Mouse (Mus musculus) CH12F3 (cell line): ENCODE data around the gene Adamts9.

Experiments used
- in situ Hi-C: fragments of 300-500 bp; cut with MboI; formaldehyde crosslinking; loops from 2 replicates; pipeline ENCODE4 v1.14.3; 2020; ENCODE audit warnings: low sequenced_read_pairs

Gene Adamts9

DNA sequence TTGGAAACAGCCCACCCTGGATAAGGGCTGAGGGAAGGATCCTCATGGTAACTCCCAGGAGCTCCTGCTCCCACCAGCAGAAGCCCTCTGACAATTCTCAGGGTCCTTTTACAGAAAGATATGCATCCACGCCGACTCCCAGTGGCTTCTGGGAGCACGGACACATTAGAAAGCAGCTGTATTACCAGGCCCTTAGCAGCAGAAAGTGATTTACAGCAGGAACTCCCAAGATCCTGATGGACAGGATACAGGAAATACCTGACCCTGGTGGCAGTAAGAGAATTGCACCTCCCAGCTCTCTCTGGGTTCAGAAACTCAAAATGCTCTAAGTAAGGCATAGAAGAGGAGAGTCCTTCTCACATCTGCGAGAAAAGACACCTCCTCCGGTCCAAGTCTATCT lies 15.0 kb downstream of the Adamts9 start:
- in situ Hi-C loops: no loop called here

DNA sequence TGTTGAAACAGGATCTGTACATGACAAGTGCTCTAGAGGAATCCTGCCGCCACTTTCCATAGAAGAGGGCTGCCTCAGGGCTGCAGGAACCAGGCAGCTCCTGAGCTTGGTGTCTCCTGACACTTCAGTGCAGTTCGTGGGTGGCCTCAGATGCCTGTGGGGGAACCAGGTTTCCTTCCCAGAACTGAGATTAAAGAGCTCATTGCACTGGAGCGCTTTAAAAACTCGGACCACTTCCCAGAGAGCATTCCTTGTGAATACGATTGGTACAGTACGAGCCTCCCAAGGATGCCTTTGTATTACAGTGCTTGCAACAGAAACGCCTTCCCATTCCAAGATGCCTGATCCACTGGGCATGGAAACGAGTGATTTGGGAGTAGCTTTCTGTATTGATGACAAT lies 18.8 kb downstream of the Adamts9 start:
- in situ Hi-C loops: no loop called here

DNA sequence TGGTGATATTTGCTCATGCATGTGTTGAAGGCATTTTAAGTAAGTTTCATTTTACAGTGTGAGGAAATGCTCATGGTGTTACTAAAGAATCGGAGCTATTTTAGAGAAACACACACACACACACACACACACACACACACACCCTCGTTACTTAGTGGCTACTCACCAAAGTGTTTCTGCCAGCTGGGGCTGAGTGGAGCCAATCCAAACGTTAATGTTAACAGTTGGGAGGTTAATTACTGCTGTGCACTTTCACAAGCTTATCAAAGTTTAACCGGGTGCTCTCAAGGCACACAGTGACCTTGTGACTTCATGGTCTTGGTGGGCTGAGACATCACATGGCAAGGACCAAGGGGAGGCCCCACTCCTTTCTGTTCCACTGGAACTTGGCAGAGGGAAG lies 21.4 kb downstream of the Adamts9 start:
- in situ Hi-C loops: no loop called here

DNA sequence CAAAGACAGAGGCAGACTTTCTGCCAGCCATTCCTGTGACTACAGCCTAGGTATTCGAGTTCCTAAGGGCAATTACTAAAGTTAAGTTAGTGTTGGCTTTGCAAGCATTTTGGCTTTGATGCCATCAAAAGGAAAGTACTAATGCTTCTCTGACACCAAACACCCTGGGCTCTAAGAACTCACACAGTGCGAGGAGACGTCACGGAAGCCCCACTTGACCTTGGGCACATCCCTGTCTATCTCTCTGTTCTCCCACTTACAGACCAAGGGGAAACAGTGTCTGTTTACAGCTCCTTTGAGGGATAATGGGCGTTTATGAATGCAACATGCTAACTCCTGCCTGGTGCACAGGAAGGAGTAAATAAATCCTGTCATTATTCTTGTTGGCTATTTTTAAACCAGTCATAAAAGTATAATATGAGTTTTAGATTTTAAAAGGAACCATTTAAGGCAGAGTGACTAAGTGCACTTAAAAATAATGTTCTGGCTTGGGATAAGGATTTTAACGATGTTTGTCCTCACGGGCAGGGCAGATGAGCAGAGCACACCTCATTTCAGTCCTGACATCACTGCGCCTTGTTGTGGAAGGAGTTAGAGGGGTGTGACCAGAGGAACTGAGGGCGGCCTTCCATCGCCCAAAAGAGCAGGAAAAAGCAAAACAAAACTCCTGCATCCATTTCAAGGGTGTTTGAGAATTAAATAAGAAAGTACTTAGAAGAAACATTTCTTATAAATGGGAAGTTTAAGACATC lies 22.2 kb downstream of the Adamts9 start:
- in situ Hi-C loops: no loop called here

DNA sequence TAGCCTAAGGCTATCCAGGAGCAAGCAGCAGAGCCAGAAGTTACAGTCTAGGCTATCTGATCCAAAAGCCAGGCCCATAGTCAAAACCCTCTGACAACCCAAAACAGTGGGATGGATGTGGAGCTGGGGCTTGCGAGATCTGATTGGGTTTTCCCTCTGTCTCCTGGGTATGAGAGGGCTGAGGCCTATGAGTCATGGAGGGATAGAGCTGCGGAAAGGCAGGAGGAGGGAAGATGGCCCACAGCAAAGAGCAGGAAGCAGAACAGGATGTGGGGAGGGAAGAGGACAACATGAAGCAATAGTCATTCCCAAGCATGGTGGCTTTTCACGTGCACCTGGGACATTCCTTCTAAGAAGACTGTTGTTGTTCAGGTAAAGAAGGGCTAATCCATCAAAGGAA lies 32.7 kb downstream of the Adamts9 start:
- in situ Hi-C loops: no loop called here

DNA sequence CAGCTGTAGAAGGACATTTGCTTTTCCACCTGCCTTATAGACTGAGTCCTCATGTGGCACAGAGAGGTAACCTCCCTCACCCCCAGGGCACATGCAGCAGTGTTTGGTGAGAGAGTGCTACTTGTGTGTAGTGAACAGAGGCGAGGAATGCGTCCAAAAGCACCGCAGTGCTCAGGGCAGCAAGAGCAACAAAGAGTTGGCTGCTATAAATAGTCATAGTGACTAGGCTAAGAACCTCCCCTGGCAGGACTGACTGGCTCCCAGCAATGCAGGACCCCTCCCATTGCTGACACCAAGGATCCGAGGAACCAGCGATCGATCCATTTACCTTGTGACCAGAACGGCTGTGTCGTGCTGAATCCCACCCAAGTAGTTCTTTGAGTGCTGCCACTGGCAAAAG lies 33.9 kb downstream of the Adamts9 start:
- in situ Hi-C loops: no loop called here

DNA sequence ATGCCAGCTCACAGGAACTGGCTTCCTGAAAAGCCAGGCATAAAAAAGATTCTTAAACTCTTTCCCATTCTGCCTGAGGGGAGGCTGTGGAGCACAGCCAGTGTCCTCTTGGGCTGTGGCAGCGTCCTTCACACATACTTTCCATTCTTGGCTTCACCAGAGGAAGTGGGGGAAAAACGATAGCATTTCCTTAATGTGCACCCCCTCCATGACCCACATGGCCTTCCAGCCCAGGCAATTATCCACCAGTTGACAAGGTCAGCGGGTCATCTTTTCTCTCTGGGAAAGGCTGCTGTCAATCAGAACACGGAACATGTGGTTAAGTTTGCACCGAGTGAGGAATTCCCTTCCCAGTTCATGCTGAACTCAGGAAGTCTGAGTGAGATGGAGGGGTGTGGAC lies 37.4 kb downstream of the Adamts9 start:
- in situ Hi-C loops: no loop called here

DNA sequence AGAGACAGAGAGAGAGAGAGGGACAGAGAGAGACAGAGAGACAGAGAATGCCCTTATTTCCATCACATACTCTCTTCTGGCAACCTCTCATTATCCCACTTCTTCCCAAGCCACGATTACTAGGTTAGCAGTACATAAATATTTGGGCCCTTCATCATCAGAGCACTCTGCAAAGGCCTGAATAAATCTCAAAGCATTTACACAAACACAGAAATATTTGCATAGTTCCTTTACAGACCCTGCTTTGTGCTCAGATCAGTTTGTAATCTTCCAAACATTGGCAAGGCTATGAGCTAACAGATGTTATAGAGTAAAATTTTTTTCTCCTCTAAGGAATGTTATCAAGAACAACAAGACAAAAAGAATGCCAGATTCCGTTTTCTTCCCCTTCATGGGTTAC lies 38.8 kb downstream of the Adamts9 start:
- in situ Hi-C loops: no loop called here

DNA sequence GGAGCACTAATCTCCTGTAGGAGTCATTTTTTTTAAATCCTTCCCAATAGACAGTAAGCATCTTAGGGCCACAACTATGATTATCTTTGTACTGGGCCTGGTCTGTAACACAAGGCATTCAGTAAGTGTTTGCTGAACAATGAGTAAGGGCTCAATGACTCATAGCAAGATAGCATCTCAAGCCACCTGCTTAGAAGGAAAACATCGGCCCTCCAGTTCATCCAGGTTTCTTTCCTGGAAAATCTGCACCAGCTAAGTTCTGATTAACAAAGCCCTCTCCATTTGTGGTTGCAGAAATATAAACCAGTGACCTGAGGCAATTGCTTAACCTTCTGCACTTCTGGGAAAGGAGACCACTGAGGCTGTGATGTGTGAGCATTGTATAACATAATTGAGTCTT lies 39.3 kb downstream of the Adamts9 start:
- in situ Hi-C loops: no loop called here

DNA sequence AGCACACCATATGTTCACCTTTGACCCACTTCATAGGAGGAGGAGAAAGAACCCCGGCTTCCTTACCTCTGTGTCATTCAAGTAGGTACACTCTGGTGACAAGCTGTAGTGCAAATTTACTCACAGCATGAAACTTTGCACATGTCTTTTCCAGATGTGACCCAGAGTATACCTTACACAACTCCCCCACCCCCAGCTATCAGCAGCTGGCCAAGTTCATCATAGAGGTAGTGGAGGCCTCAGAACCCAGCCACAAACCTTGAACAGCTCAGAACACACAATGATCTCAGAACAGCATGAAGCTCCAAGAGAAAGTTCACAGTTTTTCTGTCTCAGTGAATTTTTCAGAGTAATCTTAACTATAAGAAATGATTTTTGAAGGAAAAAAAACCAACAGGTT lies 51.8 kb downstream of the Adamts9 start:
- in situ Hi-C loops: no loop called here

DNA sequence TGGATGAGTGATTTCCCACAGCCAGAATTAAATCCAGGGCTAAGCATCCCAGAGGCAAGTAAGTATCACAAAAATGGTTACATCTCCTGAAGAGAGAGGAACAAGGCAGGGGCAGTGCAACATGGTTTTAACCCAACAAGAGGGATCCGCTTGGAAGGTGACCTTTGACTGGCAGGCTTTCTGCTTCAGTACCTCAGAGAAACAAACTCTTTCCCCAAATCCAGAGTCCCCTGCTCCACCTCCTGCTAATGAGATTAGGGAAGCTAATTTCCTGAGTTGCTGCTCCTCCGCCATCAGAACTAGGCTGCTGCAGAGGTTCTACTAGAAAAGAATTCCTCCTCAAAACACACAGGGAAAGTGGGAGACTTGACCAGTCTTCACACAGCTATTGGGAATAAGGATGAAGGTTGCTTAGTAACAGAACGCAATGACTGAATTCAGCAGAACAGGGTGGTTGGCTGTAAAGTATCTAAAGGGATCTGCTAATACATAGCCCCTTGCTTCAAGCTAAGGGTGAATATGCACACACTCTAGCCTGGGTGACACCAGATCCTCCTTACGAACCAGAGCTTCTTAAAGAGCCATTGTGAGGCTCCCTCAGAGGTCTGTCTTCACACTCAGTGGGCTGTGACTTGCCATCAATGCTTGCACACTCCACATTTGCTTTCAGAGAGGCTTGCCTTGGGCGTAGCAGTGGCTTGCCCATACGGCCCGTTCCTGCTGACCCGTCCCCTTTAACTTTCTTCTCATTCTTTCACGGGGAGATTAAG lies 60.0 kb downstream of the Adamts9 start:
- in situ Hi-C loops: no loop called here

DNA sequence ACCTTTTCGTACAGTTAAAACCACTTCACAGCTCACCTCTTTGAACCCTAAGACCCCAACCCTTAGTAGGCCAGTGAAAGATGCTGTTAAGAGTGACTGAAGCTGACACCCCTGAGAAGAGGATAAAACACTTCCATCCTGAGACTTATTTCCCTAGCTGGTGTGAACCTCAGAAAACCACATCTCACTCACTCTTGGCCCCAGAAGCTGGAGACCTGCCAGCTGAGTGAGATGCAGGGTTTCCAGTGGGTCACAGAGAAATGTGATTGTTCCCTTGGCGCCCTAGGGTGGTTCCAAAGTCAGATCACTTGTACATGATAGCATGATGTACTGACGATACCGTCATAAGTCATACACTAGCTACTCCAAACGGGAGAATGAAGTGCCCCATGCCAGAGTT lies 60.8 kb downstream of the Adamts9 start:
- in situ Hi-C loops: no loop called here

DNA sequence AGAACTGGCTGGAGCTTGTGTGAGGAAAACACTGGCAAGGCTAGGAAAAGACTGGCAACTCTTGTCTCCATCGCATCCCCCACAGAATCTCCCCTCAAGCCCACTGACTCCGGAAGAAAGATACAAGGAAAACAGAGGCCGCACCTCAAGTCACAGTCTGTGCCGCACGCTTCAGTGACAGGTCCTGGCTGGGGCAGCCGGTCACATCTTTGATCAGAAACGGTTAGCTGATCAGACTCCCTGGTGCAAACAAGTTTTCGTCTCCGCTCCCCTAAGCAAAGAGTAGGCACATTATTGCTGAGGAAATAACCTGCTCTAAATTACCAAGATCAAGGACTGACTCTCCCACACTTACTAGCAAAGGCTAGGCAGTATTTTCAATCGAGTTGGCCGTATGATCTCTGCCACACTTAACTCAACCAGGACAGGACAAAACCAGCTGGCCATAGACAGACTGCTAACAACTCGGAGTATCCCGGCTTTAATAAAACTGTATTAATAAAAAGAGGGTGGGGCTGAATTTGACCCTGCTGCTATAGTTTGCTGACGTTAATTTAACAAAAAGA lies 63.5 kb downstream of the Adamts9 start:
- in situ Hi-C loops: no loop called here

DNA sequence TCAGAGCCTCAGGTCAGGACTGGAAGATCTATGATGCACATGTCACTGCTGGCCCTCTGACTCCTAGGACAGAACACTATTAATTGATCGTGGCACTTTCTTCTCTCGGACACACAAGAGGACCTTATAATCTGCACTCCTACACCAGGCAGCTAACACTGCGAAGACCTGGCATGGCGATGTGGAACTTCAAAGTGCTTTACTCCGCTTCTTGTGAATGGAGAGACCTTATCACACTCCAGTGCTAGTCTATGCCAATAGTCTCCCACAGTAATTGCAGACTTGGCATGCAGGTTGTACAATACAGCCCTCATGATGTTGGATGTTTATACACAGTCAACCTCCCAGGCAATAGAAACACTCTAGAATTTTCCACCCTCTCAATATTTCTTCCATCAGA lies 64.5 kb downstream of the Adamts9 start:
- in situ Hi-C loops: no loop called here

DNA sequence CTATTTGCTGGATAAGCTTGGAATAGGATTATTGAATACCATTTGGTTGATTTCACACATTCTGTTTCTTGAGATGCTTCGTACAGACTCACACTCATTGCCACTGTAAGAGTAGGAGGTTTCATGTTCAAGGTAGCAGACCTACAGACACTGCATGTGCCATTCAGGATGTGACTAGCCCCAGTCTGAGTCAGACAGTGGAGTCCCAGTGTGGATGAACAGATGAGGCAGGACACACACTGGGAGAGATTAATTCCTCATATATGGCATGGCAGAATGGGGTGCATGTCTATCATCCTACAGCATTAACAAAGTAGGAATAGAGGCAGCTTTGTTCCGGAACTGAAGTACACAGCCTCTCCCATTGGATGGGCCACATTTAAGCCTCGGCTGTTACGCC lies 66.1 kb downstream of the Adamts9 start:
- in situ Hi-C loops: no loop called here

DNA sequence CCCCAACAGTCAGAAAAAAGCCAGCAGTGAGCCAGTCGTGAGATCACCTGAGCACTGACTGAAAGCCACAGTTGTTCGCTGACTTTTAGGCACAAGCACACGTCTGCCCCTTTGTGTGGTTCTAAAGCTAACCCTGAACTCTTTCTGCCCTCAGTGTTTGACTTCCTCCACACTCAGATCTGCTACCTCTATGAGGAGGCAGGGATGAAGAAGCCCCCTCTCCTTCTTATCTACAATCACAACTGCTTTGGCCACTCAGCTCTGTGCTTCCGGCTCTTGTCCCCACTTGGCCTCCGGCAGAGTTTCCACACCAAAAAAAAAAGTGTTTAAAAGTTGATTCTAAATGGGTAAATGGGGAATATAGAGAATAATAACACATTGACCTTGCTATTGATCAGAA lies 67.2 kb downstream of the Adamts9 start:
- in situ Hi-C loops: no loop called here

DNA sequence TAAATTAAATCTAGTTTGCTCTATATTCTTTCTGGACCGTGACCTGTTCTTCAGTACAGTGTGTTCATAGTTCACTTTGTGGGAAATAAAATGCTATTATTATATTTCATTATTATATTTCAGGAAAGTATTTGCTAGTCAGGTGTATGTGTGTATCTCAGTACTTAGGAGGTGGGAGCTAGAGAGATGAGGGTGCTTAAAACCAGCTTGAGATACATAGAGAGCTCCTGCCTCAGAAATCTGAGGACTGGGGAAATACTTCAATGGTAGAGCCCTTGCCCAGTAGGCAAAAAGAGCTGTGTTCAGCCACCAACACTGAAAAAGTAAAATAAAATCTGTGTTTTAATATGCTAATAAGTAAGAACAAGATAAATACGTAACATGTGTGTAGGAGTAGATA lies 68.0 kb downstream of the Adamts9 start:
- in situ Hi-C loops: no loop called here

DNA sequence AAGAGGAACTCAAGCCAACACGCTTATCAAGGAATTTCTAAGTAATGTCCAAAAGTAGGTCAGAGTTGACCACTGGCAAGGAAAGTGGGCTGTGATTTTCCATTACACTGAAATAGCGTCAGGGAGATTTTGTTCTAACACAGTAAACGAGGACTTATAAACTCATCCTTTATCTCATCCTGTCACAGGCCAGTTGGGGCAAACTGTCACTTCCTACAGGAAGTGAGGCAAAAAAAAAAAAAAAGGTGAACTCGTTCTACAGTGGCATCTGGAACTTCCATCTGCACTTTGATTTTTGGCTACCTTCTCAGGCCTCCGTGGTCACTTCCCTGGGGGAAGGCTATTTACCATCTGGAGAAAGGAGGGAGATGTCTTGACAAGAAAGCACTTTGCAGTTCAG lies 68.4 kb downstream of the Adamts9 start:
- in situ Hi-C loops: no loop called here

DNA sequence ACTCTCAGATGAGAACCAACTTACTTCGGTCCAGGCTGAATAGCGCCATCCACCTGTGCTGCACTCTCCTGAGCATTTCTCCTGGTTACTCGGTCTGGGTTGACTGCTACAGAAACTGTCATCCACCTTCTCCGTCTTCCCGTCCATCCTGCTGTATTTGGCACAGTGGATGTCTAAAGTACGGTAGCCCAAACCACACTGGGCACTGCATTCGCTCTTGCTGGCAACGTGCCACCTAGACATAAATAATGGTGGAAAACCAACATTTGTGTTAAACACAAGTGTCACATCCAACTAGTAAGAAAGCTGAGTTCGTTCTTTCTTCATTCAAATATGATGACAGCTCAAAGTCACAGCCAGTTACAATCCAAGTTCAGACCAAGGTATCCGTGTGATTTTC lies 70.5 kb downstream of the Adamts9 start:
- in situ Hi-C loops: no loop called here

DNA sequence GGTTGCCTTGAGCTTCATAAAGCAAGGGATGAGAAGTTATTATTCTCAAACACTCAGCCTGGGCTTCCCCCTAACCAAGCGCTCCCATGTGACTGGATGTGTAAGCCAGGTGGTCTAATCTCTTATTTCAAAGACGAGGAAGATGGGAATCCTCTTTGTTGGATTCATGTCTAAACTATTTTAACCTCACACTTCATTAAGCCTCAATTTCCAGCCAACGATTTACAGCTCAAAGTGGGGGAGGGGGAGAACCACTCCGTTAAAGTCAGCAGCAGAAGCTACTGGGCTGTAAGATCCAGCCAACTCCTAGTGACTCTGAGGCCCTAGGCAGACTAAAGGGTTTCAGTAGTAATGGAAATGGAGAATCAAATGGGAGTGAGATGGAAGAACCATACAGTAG lies 71.5 kb downstream of the Adamts9 start:
- in situ Hi-C loops: no loop called here

DNA sequence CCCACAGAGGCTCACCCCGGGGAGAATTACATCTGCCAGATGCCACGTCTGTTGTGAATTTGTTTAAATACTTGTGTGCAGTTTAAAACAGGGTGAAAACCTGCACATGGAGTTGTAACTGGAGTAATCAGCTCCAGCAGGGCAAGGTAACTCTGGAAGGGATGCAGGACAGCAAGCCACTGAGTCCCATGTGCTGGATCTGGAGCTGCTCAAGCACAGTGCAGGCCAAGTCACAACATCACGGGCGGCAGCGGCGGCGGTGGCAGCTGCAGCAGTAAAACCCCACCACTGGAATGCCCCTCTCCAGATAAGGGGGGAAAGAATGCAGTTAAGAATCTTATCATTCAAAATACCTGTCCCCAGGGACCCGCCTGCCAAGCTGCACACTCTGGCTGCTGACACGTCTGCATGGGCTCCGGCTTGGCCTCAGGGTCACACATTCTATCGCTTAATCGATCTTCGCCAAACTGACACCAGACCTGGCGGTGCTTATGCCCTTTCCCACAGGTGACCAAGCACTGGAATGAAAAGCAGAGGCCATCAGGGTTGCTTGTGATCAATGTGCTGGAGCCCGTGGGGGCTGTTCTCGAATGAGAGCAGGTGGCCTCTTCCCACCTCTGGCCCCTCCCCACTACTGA lies 73.6 kb downstream of the Adamts9 start:
- in situ Hi-C loops: no loop called here

DNA sequence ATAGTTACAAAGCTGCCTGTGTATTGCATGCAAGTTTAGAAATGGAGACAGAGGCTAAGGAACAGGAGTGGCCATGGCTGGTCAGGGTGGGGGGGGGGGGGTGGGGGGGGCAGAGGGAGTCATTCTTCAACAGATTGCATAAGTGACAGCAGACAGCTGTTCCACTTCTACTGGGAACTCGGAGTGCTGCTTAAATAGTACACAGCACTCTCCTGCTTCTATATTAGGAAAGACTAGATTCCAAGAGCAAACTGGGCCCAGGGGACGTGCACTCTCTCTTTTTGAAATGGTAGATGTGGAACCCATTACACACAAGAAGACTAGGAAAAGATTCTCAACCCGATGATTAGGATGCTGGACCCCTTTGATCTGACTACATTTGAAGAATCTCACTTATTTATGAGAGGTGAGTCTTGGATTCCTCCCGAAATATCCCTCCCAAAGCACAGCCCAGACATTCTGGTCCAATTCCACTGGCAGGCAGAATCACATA lies 74.2 kb downstream of the Adamts9 start, which contains the start of gene Gm15737:
Gm15737 (plus strand) TSS at position 269 of the 493 bp plus-strand sequence.
- in situ Hi-C loops: no loop called here
